Mouse (Mus musculus) hematopoietic stem cell, adult 5-6 weeks (primary cell): ENCODE measurements around the gene Psmd3. TPM values are rescaled to one million over a fixed set of nuclear protein-coding genes. Genes with fewer than 3 reads are reported as not detected.

Experiments used
- ATAC-seq, 2 experiments: fragments of 125-278 bp in 1 of 2; replicated peaks in 1 of 2; 2 replicates each; pipeline ENCODE4 v1.8.0; 2016 to 2017; ENCODE audit warnings: inconsistent platforms in 2 of 2, mild to moderate bottlenecking in 2 of 2, moderate number of reproducible peaks in 2 of 2, low read depth in 1 of 2, moderate TSS enrichment in 1 of 2; ENCODE audit not compliant: low FRiP score in 2 of 2, poor library complexity in 2 of 2, severe bottlenecking in 2 of 2, insufficient read depth in 1 of 2, low TSS enrichment in 1 of 2
- total RNA-seq: library from RNA; stranded (forward); fragments of 172-1452, 232-1000 nt; gene quantifications from 2 replicates; pipeline ENCODE4 v1.2.3, GENCODE M21; 2017

Psmd3 gene
- total RNA-seq, 1 experiment from 2014 or later = 59.3 TPM

- no peak for ATAC-seq
Observed at GRCm38 (mm10) chr11:98681186-98681585, 1.2 kb upstream of the Psmd3 start.

GRCm38 (mm10) chr11:98682811-98683210 is 457 bp downstream of the Psmd3 start:
- no peak for ATAC-seq

GRCm38 (mm10) chr11:98685642-98686041 is 3.3 kb downstream of the Psmd3 start:
- no peak for ATAC-seq

GRCm38 (mm10) chr11:98686976-98687375 is 4.6 kb downstream of the Psmd3 start:
- no peak for ATAC-seq

GRCm38 (mm10) chr11:98688009-98688408 is 5.7 kb downstream of the Psmd3 start:
- no peak for ATAC-seq

- no peak for ATAC-seq
Observed at GRCm38 (mm10) chr11:98693201-98693600, 10.8 kb downstream of the Psmd3 start.

- no peak for ATAC-seq
Observed at GRCm38 (mm10) chr11:98693746-98694145, 11.4 kb downstream of the Psmd3 start.

- ATAC-seq = no peak
Observed at GRCm38 (mm10) chr11:98694301-98694700, 11.9 kb downstream of the Psmd3 start.

GRCm38 (mm10) chr11:98695408-98695807 is 13.1 kb downstream of the Psmd3 start:
- ATAC-seq = no peak

GRCm38 (mm10) chr11:98696454-98697216 is 14.3 kb downstream of the Psmd3 start:
- ATAC-seq = no peak

GRCm38 (mm10) chr11:98697225-98697624 is 14.9 kb downstream of the Psmd3 start:
- no peak for ATAC-seq

GRCm38 (mm10) chr11:98698849-98699640 is 16.7 kb downstream of the Psmd3 start:
- no peak for ATAC-seq

GRCm38 (mm10) chr11:98699911-98700310 is 17.6 kb downstream of the Psmd3 start:
- ATAC-seq = peak; percentile 73 to 76; a peak in 2 of 4 replicates

- no peak for ATAC-seq
Observed at GRCm38 (mm10) chr11:98701213-98701670, 18.9 kb downstream of the Psmd3 start, which contains the start of gene Csf3. Gene Csf3 (plus strand): TSS chr11:98701263.

GRCm38 (mm10) chr11:98702323-98702722 is 20.0 kb downstream of the Psmd3 start:
- ATAC-seq = no peak

GRCm38 (mm10) chr11:98705021-98705420 is 22.7 kb downstream of the Psmd3 start:
- ATAC-seq = no peak

GRCm38 (mm10) chr11:98707401-98708281 is 25.3 kb downstream of the Psmd3 start:
- ATAC-seq = no peak
